Mouse (Mus musculus) liver, adult 2 months (tissue): ENCODE measurements at regions not wholly inside any gene's neighbourhood (a gene's known extent, or its start where the extent isn't known, plus 50 kb on each side); places are given as distances from the start of the nearest gene placed in this dataset.

Experiments
- CTCF ChIP-seq: fragments of 200-500 bp; IDR thresholded peaks from 2 replicates; pipeline ENCODE4 v1.5.1; 2011; ENCODE audit warnings: low read depth, low read length, control low read depth
- POLR2A ChIP-seq: fragments of 200-500 bp; IDR thresholded peaks from 2 replicates; pipeline ENCODE4 v1.6.1; 2011; ENCODE audit warnings: low read length, control low read depth; ENCODE audit not compliant: insufficient read depth; ENCODE audit errors: extremely low read depth

DNA sequence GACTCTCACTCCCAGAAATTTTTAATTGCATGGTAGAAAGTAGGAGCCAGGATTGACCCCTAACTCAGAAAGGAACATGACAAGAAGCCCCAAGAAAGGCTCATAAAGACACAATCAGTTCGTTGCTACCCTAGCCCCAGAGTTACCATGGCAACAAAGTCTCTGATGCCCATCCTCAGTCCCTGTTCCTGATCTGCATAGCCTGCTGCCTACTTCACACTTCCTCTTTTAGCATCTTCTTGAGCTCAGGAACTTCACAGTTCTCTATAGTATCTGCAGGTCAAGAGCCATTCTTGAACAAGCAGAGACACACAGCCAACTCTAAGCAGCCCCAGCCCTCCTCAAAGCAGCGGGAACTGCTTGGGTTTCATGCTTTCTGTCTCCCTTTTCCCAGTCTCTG, 74.2 kb downstream of the Pttg1 start:
- TF ChIP-seq CTCF, result no peak
- TF ChIP-seq POLR2A, result no peak
